Mouse (Mus musculus): ENCODE measurements around the gene S100a5. TPM values are rescaled to one million over a fixed set of nuclear protein-coding genes. Genes with fewer than 3 reads are reported as not detected.
A peak's percentile ranks its signal among the peaks of the same experiment; 100 is the strongest.

S100a5 gene
- polyA plus RNA-seq, 1 experiment from 2014 or later, result not detected

DNA sequence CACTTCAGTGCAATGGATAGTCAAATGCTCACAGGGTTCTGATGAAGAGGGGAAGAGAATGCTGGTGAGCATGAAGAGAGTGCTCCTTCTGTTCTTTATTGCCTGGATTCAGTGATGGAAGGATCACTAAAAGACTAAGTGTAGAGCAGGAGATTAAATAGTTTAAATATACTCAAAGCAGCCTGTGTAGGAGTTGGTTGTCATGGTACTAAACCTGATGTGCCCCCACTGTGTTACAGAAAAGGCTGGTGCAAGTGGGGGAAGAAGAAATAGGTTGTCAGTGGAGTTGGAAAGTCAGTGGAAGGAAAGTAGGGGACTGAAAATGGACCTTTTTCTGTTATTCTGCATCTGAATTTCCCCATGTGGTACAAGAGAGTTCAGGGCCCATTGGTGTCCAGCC, 40.7 kb downstream of the S100a5 start:
- no peak for ATAC-seq
- H3K4me1 ChIP-seq (ENCODE audit: control insufficient read depth, insufficient read depth, low read depth, low read length), result no peaks in the 10 kb centered on the region
- H3K4me3 ChIP-seq (ENCODE audit: low read length), result no peak overlapping the region
- no peaks in the 10 kb centered on the region for H3K36me3 ChIP-seq (ENCODE audit: control insufficient read depth, insufficient read depth, low read length)
- peaks cover under 1% of the 10 kb centered on the region; the same call in 1 of the 2 replicates for H3K27me3 ChIP-seq (replicated peaks; ENCODE audit: control insufficient read depth, insufficient read depth, low read length)
- no peaks in the 10 kb centered on the region for H3K9me3 ChIP-seq (ENCODE audit: control insufficient read depth, low read length)
- no peak overlapping the region for H3K27ac ChIP-seq (ENCODE audit: low read depth, low read length)
- no peak overlapping the region for H3K4me2 ChIP-seq (ENCODE audit: low read length)
- no peak overlapping the region for H3K9ac ChIP-seq (ENCODE audit: low read depth, low read length)

DNA sequence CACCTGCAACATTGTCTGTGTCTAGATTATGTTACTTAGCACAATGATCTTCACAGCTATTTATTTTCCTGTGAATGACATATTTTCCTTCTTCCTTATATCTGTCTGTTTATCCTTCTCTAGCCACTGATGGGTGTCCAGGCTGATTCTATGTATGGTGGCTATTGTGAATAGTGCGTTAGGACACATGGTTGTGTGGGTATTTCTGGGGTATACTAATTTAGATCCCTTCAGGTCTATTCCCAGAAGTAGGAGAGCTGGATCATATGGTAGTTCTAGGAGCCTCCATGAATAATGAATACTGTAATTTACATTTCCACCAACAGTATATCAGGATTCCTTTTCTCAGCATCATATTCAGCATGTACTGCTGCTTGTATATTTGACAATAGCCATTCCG, 41.5 kb downstream of the S100a5 start:
- no peaks in the 10 kb centered on the region for H3K4me1 ChIP-seq (ENCODE audit: control insufficient read depth, insufficient read depth, low read depth, low read length)
- peaks cover 2% of the 10 kb centered on the region; the same call in 1 of the 2 replicates for H3K27me3 ChIP-seq (replicated peaks; ENCODE audit: control insufficient read depth, insufficient read depth, low read length)
- no peaks in the 10 kb centered on the region for H3K36me3 ChIP-seq (ENCODE audit: control insufficient read depth, insufficient read depth, low read length)
- no peaks in the 10 kb centered on the region for H3K9me3 ChIP-seq (ENCODE audit: control insufficient read depth, low read length)
- 89% methylated on average over 2 of the region's 2 CpGs for WGBS
- H3K4me2 ChIP-seq (ENCODE audit: low read length), result no peak overlapping the region
- no peak for ATAC-seq
- H3K4me3 ChIP-seq (ENCODE audit: low read length), result no peak overlapping the region
- H3K27ac ChIP-seq (ENCODE audit: low read depth, low read length), result no peak overlapping the region
- H3K9ac ChIP-seq (ENCODE audit: low read depth, low read length), result no peak overlapping the region

GRCm38 (mm10) chr3:90652878-90653508, 44.7 kb downstream of the S100a5 start:
- Histone ChIP-seq H3K27ac (ENCODE audit: low read depth, low read length) (no peak overlapping the region), H3K36me3 (ENCODE audit: control insufficient read depth, insufficient read depth, low read length) (no peaks in the 10 kb centered on the region), H3K27me3 (replicated peaks; ENCODE audit: control insufficient read depth, insufficient read depth, low read length) (peaks cover 2% of the 10 kb centered on the region; the same call in 1 of the 2 replicates), H3K4me2 (ENCODE audit: low read length) (no peak overlapping the region), H3K4me3 (ENCODE audit: low read length) (no peak overlapping the region), H3K9ac (ENCODE audit: low read depth, low read length) (no peak overlapping the region), H3K9me3 (ENCODE audit: control insufficient read depth, low read length) (no peaks in the 10 kb centered on the region), H3K4me1 (ENCODE audit: control insufficient read depth, insufficient read depth, low read depth, low read length) (no peaks in the 10 kb centered on the region)
- peak; percentile 94 for ATAC-seq
- 36% methylated on average over 5 of the region's 5 CpGs for WGBS

DNA sequence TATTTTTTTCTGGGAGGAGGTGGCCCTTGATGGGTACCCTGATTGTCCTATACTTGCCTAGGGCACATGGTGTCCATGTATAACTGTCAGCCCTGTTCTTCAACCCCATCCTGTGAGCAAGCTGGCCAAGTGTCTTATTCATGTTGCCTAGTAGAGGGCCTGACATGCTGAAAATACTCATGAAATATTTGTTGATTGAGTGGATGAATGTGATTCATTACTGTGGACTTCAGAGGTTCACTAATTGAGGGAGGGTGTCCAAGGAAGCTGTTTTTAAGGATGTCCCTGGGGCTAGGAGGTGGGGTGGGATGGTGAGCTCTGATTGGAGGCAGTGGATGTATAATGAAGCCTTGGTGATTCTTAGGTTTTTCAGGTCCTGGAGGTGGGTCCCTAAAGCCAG, 45.4 kb downstream of the S100a5 start, which contains the start of gene S100a7a:
Gene S100a7a, plus strand, starts transcription at position 301 of the 400 bp plus-strand sequence.
- H3K9me3 ChIP-seq (ENCODE audit: control insufficient read depth, low read length), result no peaks in the 10 kb centered on the region
- no peak within 1 kb of the TSS for H3K4me2 ChIP-seq (ENCODE audit: low read length)
- peaks cover 2% of the 10 kb centered on the region; the same call in 1 of the 2 replicates for H3K27me3 ChIP-seq (replicated peaks; ENCODE audit: control insufficient read depth, insufficient read depth, low read length)
- no peak within 1 kb of the TSS for H3K27ac ChIP-seq (ENCODE audit: low read depth, low read length)
- H3K4me3 ChIP-seq (ENCODE audit: low read length), result no peak within 1 kb of the TSS
- ATAC-seq, result no peak
- H3K4me1 ChIP-seq (ENCODE audit: control insufficient read depth, insufficient read depth, low read depth, low read length), result no peaks in the 10 kb centered on the region
- no peaks in the 10 kb centered on the region for H3K36me3 ChIP-seq (ENCODE audit: control insufficient read depth, insufficient read depth, low read length)
- no peak within 1 kb of the TSS for H3K9ac ChIP-seq (ENCODE audit: low read depth, low read length)

GRCm38 (mm10) chr3:90657405-90657804, 49.1 kb downstream of the S100a5 start:
- Histone ChIP-seq H3K4me3 (ENCODE audit: low read length) (no peak overlapping the region), H3K36me3 (ENCODE audit: control insufficient read depth, insufficient read depth, low read length) (no peaks in the 10 kb centered on the region), H3K9ac (ENCODE audit: low read depth, low read length) (no peak overlapping the region), H3K4me2 (ENCODE audit: low read length) (no peak overlapping the region), H3K27ac (ENCODE audit: low read depth, low read length) (no peak overlapping the region), H3K4me1 (ENCODE audit: control insufficient read depth, insufficient read depth, low read depth, low read length) (no peaks in the 10 kb centered on the region), H3K27me3 (replicated peaks; ENCODE audit: control insufficient read depth, insufficient read depth, low read length) (peaks cover 2% of the 10 kb centered on the region; the same call in 1 of the 2 replicates), H3K9me3 (ENCODE audit: control insufficient read depth, low read length) (no peaks in the 10 kb centered on the region)
- ATAC-seq, result no peak
- 71% methylated on average over 4 of the region's 4 CpGs for WGBS

DNA sequence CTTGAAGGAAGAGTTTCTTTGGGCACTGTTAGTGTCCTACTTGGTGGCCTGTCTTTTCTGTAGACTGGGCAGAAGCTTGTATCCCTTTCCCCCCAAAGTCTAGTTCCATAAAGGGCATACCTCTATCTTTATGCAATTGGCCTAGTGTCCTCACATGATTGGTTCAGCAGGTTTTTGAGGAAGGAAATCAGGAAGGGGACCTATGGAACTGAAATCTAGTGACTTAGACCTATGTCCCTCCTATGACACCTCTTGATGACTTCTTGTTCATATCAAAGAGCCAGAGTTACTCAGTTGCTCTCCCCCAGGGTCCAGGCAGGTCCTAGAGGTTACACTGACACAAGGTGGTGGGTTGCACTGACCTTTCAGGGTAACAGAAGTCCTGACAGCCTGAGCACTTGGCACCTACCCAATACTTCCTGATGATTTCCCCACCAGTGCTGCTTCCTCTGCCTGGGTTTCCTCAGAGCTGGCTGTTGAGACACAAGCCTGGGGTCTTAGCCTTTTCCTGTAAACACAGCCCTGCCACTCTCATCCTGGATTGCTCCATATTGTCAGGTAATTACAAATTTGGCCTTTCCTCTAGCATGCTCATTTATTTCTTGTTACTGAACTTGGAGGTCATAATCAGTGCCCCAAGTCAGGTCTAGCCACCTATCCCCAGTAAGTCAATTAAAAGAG, 51.2 kb downstream of the S100a5 start:
- Histone ChIP-seq H3K27me3 (replicated peaks; ENCODE audit: control insufficient read depth, insufficient read depth, low read length) (no peaks in the 10 kb centered on the region), H3K27ac (ENCODE audit: low read depth, low read length) (no peak overlapping the region), H3K36me3 (ENCODE audit: control insufficient read depth, insufficient read depth, low read length) (no peaks in the 10 kb centered on the region), H3K4me2 (ENCODE audit: low read length) (no peak overlapping the region), H3K9ac (ENCODE audit: low read depth, low read length) (no peak overlapping the region), H3K4me1 (ENCODE audit: control insufficient read depth, insufficient read depth, low read depth, low read length) (no peaks in the 10 kb centered on the region), H3K9me3 (ENCODE audit: control insufficient read depth, low read length) (no peaks in the 10 kb centered on the region), H3K4me3 (ENCODE audit: low read length) (no peak overlapping the region)
- ATAC-seq, result no peak

Other genes starting within 250 kb of the S100a5 start
- 30.1 and 30.8 TPM in 2 replicates for gene Slc27a3, start 218.6 kb upstream of the S100a5 start, polyA plus RNA-seq (2015; fragmentation: Nextera tagmentation; extraction: Ambion mirVana)
- gene Ints3, start 174.9 kb upstream of the S100a5 start, polyA plus RNA-seq (2015; fragmentation: Nextera tagmentation; extraction: Ambion mirVana), result 27.8 and 30.3 TPM in 2 replicates
- gene Npr1, start 142.7 kb upstream of the S100a5 start, polyA plus RNA-seq (2015; fragmentation: Nextera tagmentation; extraction: Ambion mirVana), result 3.1 and 3.2 TPM in 2 replicates
- gene Ilf2, start 132.4 kb upstream of the S100a5 start, polyA plus RNA-seq (2015; fragmentation: Nextera tagmentation; extraction: Ambion mirVana), result 224 and 229 TPM in 2 replicates
- 96.8 and 98.1 TPM in 2 replicates for gene Snapin, start 117.5 kb upstream of the S100a5 start, polyA plus RNA-seq (2015; fragmentation: Nextera tagmentation; extraction: Ambion mirVana)
- gene Chtop, start 99.0 kb upstream of the S100a5 start, polyA plus RNA-seq (2015; fragmentation: Nextera tagmentation; extraction: Ambion mirVana), result 161 and 164 TPM in 2 replicates
- 26.1 and 40.5 TPM in 2 replicates for gene S100a1, start 94.1 kb upstream of the S100a5 start, polyA plus RNA-seq (2015; fragmentation: Nextera tagmentation; extraction: Ambion mirVana)
- 13.6 and 17.2 TPM in 2 replicates for gene S100a13, start 94.1 kb upstream of the S100a5 start, polyA plus RNA-seq (2015; fragmentation: Nextera tagmentation; extraction: Ambion mirVana)
- gene S100a14, start 81.7 kb upstream of the S100a5 start, polyA plus RNA-seq (2015; fragmentation: Nextera tagmentation; extraction: Ambion mirVana), result 0.19 TPM in 1 of 2 replicates, not detected in the other
- gene S100a16, start 71.3 kb upstream of the S100a5 start, polyA plus RNA-seq (2015; fragmentation: Nextera tagmentation; extraction: Ambion mirVana), result 50.5 and 60.8 TPM in 2 replicates
- 1.0 and 1.6 TPM in 2 replicates for gene S100a3, start 47.9 kb upstream of the S100a5 start, polyA plus RNA-seq (2015; fragmentation: Nextera tagmentation; extraction: Ambion mirVana)
- gene S100a2, start 18.3 kb upstream of the S100a5 start, polyA plus RNA-seq (2015; fragmentation: Nextera tagmentation; extraction: Ambion mirVana), result not detected in 2 replicates
- 0.51 TPM in 1 of 2 replicates, not detected in the other for gene Gm42674, start 6.6 kb upstream of the S100a5 start, polyA plus RNA-seq (2015; fragmentation: Nextera tagmentation; extraction: Ambion mirVana)
- gene S100a4, start 4.8 kb upstream of the S100a5 start, polyA plus RNA-seq (2015; fragmentation: Nextera tagmentation; extraction: Ambion mirVana), result 0.36 and 1.4 TPM in 2 replicates
- 31.7 and 32.1 TPM in 2 replicates for gene S100a6, start 4.4 kb downstream of the S100a5 start, polyA plus RNA-seq (2015; fragmentation: Nextera tagmentation; extraction: Ambion mirVana)
- 0.20 and 0.24 TPM in 2 replicates for gene S100a7a, start 45.5 kb downstream of the S100a5 start, polyA plus RNA-seq (2015; fragmentation: Nextera tagmentation; extraction: Ambion mirVana)
- 2.2 and 6.7 TPM in 2 replicates for gene S100a8, start 60.5 kb downstream of the S100a5 start, polyA plus RNA-seq (2015; fragmentation: Nextera tagmentation; extraction: Ambion mirVana)
- gene S100a9, start 87.2 kb downstream of the S100a5 start, polyA plus RNA-seq (2015; fragmentation: Nextera tagmentation; extraction: Ambion mirVana), result 3.1 and 5.5 TPM in 2 replicates
- gene Pglyrp4, start 118.4 kb downstream of the S100a5 start, polyA plus RNA-seq (2015; fragmentation: Nextera tagmentation; extraction: Ambion mirVana), result not detected in 2 replicates
- not detected in 2 replicates for gene Gm5849, start 169.4 kb downstream of the S100a5 start, polyA plus RNA-seq (2015; fragmentation: Nextera tagmentation; extraction: Ambion mirVana)

All from hindbrain, embryonic 16.5 days (tissue).